Mouse (Mus musculus): ENCODE results near the gene Mettl8.

Gene Mettl8

GRCm38 (mm10) chr2:71033987-71034386, 21.4 kb downstream of the Mettl8 start:
- DNase-seq (ENCODE audit: low spot score in 2 of 2): no peak

GRCm38 (mm10) chr2:71033014-71033413, 22.4 kb downstream of the Mettl8 start:
- no peak for DNase-seq (ENCODE audit: low spot score in 2 of 2)

DNA sequence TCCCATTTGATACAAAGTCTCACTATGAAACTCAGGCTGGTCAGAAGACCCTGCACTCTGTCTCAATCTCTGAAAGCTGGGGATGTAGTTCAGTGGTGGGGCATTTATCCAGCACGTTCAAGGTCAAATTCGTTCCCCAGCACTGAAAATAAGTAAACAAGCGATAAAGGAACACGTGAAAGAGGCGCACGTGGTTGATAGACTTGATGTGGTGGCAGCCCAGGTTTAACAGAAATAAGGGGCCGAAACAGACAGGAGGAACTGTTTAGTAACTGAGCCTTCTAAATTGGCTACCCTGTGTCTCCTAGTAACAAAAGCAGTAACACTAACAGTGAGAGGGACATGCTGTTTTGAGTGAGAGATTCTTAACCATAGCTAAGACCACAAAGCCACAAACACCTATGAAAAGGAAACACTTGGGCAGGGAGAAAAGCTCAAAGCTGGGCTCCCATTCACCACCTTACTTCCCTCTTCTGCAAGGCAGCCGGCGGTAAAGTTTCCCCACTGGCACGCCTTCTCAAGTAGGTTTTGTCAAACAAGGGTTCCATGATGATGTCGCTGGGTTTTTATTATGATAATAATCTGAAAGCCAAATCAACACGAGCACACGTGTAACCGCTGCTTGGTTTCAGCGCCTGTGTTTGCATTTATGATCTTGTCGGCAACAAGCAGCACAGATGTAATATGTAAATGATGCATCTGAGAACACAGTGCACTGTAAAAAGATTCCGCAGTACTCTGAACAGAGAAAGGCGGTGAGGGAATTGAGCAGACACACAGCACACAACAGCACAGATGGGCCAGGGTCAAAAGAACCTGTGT, 23.2 kb downstream of the Mettl8 start:
- DNase-seq (ENCODE audit: low spot score in 2 of 2): no peak

DNA sequence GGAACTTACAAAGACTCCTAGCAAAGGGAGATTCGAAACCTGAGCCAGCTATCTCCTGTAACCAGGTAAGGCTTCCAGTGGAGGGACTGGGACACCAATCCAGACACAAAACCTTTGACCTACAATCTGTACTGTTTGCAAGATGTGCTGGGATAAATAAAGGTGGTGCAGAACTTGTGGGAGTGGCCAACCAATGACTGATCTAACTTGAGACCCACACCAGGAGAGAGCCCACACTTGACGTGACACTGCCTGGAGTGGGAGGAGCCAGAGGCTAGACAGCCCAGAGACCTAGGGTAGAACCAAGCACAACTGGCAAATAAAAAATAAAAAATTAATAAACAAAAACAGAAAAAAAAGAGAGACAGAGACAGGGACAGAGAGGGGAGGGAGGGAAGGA, 24.7 kb downstream of the Mettl8 start:
- DNase-seq (ENCODE audit: low spot score in 2 of 2): no peak

DNA sequence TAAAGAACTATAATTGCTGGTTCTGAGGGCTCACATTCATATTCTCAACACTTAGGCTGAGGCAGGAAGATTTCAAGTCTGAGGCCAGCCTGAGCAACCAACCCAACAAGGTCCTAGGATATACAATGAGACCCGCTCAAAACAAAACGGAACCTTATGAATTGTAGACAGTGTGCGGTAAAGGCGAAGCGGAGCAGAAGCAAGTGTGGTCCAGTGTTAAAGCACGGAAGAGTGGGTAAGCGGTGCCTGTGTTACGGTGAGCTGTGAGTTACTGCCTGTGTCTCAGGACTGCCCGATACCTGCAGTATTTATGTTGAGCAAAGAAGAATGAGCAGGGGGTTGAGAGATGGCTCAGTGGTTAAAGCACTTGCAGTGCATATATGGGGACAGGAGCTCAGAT, 27.8 kb downstream of the Mettl8 start:
- no peak for DNase-seq (ENCODE audit: low spot score in 2 of 2)

DNA sequence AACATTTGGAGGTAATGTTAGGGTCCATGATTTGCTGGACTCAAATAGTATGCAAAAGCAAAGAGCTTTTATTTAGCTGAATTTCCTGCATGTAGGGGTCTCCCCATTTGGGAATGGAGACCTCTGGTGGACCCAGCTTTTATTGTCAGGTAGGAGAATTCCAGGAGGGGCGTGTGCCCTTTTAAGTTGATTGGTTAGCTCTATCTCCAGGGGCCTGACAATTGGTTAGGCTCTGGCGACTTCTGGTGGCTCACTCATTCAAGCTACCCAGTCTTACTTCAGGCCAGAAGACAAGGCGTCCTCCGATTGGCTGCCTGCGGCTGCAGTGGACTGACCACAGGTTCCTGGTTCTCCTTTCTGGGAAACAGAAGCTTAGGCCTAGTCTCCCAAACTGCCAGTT, 28.6 kb downstream of the Mettl8 start:
- no peak for DNase-seq (ENCODE audit: low spot score in 2 of 2)

GRCm38 (mm10) chr2:71025576-71026315, 29.6 kb downstream of the Mettl8 start:
- DNase-seq (ENCODE audit: low spot score in 2 of 2): no peak

- DNase-seq (ENCODE audit: low spot score in 2 of 2): no peak
Measured at GRCm38 (mm10) chr2:71023986-71024385, 31.4 kb downstream of the Mettl8 start.

DNA sequence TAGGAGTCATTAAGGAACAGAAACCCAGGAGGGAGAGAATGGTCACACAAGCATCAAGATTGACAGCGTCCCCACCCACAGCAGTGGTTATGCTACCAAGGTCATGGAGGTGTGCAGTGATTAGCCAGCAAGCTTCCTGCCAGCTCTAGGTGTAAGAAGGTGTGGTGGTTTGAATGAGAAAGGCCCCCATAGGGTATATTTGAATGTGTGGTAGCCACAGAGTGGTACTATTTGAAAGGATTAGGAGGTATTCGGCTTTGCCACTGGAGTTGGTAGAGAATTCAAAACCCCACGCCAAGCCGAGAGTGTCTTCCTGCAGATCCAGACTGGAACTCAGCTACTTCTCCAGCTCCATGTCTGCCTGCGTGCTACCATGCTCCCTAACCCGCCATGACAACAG, 32.4 kb downstream of the Mettl8 start:
- no peak for DNase-seq (ENCODE audit: low spot score in 2 of 2)

DNA sequence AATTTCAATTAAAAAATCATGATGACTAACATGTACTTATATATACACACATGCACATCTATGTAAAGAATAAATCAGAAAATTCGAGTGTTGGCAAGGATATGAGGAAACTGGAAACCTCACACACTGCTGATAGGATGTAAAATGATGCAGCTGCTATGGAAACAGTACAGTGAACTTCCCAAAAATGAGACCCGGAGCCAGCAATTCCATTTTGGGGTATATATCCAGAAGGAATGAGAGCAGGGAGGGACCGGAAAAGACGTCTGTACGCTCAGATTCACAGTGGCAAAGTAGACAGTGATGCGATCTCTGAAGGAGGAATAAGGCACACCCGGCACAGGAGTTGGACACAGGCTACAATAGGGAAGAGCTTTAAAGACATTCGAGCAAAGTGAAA, 34.7 kb downstream of the Mettl8 start:
- DNase-seq (ENCODE audit: low spot score in 2 of 2): no peak

- no peak for DNase-seq (ENCODE audit: low spot score in 2 of 2)
Measured at GRCm38 (mm10) chr2:71019704-71020375, 35.5 kb downstream of the Mettl8 start.

DNA sequence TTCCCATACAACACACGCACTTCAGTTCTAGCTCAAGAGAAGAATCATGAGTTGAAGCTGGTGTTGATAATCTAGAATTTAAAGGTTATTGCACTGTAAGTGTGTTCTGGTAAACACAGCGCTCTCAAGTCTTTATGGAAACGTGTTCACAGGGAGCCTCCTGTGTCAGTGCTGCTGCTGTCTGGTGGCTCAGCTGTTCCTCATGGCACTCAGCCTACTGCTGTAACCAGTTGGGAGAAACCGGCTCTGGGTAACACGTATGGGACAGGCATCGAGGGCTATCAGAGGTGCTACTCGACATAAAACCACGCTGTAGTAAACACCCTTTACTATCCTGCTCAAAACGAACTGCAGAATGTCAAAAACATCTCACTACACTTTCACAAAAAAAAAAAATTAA, 36.1 kb downstream of the Mettl8 start:
- no peak for DNase-seq (ENCODE audit: low spot score in 2 of 2)

- no peak for DNase-seq (ENCODE audit: low spot score in 2 of 2)
Measured at GRCm38 (mm10) chr2:71013521-71013920, 41.9 kb downstream of the Mettl8 start.

- DNase-seq (ENCODE audit: low spot score in 2 of 2): no peak
Measured at GRCm38 (mm10) chr2:71011816-71012215, 43.6 kb downstream of the Mettl8 start.

DNA sequence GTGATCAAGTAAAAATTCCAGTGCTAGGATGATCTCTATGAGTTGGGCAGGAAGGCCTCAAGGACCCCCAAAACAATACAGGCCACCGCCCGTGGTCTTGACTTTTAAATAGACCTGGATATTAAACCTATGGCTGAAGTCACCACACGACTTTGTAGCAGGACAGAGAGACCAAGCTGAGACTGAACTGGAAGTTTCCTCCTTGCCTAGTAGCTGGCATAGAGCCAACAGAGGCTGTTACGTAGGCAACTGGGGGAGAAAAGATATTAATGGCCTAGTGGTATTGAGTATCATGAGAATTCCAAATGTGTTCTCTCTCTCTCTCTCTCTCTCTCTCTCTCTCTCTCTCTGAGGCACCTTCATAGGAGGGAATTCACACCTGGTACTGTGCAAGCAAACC, 51.0 kb downstream of the Mettl8 start:
- DNase-seq (ENCODE audit: low spot score in 2 of 2): no peak

DNA sequence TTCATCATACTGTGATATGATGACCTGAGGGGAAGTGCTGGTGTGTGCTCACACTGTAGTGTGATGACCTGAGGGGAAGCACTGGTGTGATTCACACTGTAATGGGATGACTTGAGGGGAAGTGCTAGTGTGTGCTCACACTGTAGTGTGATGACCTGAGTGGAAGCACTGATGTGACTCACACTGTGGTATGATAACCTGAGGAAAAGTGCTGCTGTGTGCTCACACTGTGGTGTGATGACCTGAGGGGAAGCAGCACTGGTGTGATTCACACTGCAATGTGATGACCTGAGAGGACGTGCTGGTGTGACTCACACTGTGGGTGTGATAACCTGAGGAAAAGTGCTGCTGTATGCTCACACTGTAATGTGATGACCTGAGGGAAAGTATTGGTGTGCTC, 52.9 kb downstream of the Mettl8 start:
- DNase-seq (ENCODE audit: low spot score in 2 of 2): no peak

GRCm38 (mm10) chr2:70998771-70999170, 56.6 kb downstream of the Mettl8 start:
- no peak for DNase-seq (ENCODE audit: low spot score in 2 of 2)

- DNase-seq (ENCODE audit: low spot score in 2 of 2): no peak
Measured at GRCm38 (mm10) chr2:70996438-70996837, 58.9 kb downstream of the Mettl8 start.

- DNase-seq (ENCODE audit: low spot score in 2 of 2): no peak
Measured at GRCm38 (mm10) chr2:70995900-70996299, 59.5 kb downstream of the Mettl8 start.

DNA sequence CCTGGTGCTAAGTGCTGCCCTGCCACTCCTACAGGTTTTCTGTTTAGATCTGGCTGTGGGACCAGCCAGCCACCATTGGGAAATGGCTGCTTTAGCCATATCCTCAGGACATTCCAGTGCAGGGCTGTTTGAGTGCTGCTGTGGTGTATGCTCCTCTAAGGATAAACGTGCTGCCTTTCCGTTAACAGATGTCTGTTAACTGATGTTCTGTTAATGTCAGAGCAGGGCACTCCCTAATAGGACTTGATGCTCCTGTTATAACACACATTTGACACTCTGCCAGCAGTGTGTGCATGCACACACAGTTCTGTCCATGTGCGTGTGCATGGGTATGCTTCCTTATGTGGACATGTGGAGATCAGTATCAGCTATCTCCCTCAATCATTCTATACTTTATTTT, 61.6 kb downstream of the Mettl8 start:
- DNase-seq (ENCODE audit: low spot score in 2 of 2): no peak

- peak; percentile 22 to 43 for DNase-seq (ENCODE audit: low spot score in 2 of 2)
Measured at GRCm38 (mm10) chr2:70992715-70993114, 62.7 kb downstream of the Mettl8 start.

GRCm38 (mm10) chr2:70990196-70990595, 65.2 kb downstream of the Mettl8 start:
- no peak for DNase-seq (ENCODE audit: low spot score in 2 of 2)

Data from thymus, postnatal 10 days (tissue).